Mouse (Mus musculus) hindbrain, embryonic 14.5 days (tissue): ENCODE data around the gene Gne. TPM values are rescaled to one million over a fixed set of nuclear protein-coding genes. Genes with fewer than 3 reads are reported as not detected.

Source experiments
- ATAC-seq: fragments of 200-750 bp; cut with Nextera tagmentation; 2 replicates; pipeline ENCODE4 v1.8.0; 2017; ENCODE audit warnings: moderate number of reproducible peaks, mild to moderate bottlenecking, moderate TSS enrichment, moderate library complexity; ENCODE audit not compliant: low FRiP score
- DNase-seq: peaks from one replicate; pipeline ENCODE4 v3.0.0-alpha.2; 2015; ENCODE audit warnings: low spot score
- H3K27ac ChIP-seq: fragments of 300-500 bp; sonication (generic); 2 replicates; pipeline ENCODE4 v1.5.1; 2014; ENCODE audit warnings: mild to moderate bottlenecking, moderate library complexity
- H3K27me3 ChIP-seq: fragments of 300-500 bp; sonication (generic); 2 replicates; pipeline ENCODE4 v1.6.1; 2014; ENCODE audit warnings: mild to moderate bottlenecking, low read length, mixed read lengths; ENCODE audit not compliant: control insufficient read depth, insufficient read depth
- H3K36me3 ChIP-seq: fragments of 300-500 bp; sonication (generic); replicated peaks from 2 replicates; pipeline ENCODE4 v1.6.1; 2014; ENCODE audit not compliant: control insufficient read depth, insufficient read depth
- H3K4me1 ChIP-seq: fragments of 300-500 bp; sonication (generic); replicated peaks from 2 replicates; pipeline ENCODE4 v1.6.1; 2014; ENCODE audit warnings: antibody characterized with exemption, low read length, mixed read lengths; ENCODE audit not compliant: control insufficient read depth, insufficient read depth
- H3K4me2 ChIP-seq: fragments of 300-500 bp; sonication (generic); replicated peaks from 2 replicates; pipeline ENCODE4 v1.6.1; 2014; ENCODE audit warnings: mild to moderate bottlenecking, moderate library complexity
- H3K4me3 ChIP-seq: fragments of 300-500 bp; sonication (generic); replicated peaks from 2 replicates; pipeline ENCODE4 v1.5.1; 2014; ENCODE audit warnings: mild to moderate bottlenecking, low read length
- H3K9ac ChIP-seq: fragments of 300-500 bp; sonication (generic); 2 replicates; pipeline ENCODE4 v1.6.1; 2014
- H3K9me3 ChIP-seq: fragments of 300-500 bp; sonication (generic); 2 replicates; pipeline ENCODE4 v1.6.1; 2016; ENCODE audit warnings: low read length; ENCODE audit not compliant: control insufficient read depth
- WGBS: fragments of 180-500 bp; shearing (Covaris S2); extraction: QIAGEN DNeasy Blood & Tissue Kit; methylation state at CpG from one replicate; pipeline ENCODE4 v1.1.7; 2014; 5-methylcytosine and 5-hydroxymethylcytosine counted together
- polyA plus RNA-seq: library from polyadenylated mRNA; unstranded; fragments of >200 nt; fragmentation: Nextera tagmentation; extraction: Ambion mirVana; gene quantifications from 2 replicates; pipeline ENCODE4 v1.2.1, GENCODE M21; 2014

The Gne gene
- polyA plus RNA-seq, 1 experiment from 2014 or later, result 32.1 TPM

- Histone ChIP-seq H3K4me3 (no peak overlapping the region), H3K9me3 (no peaks in the 10 kb centered on the region), H3K27me3 (no peaks in the 10 kb centered on the region), H3K4me1 (no peaks in the 10 kb centered on the region), H3K27ac (no peak overlapping the region), H3K36me3 (peaks cover 72% of the 10 kb centered on the region), H3K4me2 (no peak overlapping the region), H3K9ac (no peak overlapping the region)
- no peak for ATAC-seq
- WGBS, result 91% methylated on average over 5 of the region's 5 CpGs
- DNase-seq, result no peak
Observed at GRCm38 (mm10) chr4:44042429-44042828, 41.5 kb downstream of the Gne start.

GRCm38 (mm10) chr4:44040802-44041201 lies 43.2 kb downstream of the Gne start:
- Histone ChIP-seq H3K27me3 (no peaks in the 10 kb centered on the region), H3K9me3 (no peaks in the 10 kb centered on the region), H3K27ac (no peak overlapping the region), H3K4me1 (no peaks in the 10 kb centered on the region), H3K36me3 (peaks cover 79% of the 10 kb centered on the region), H3K4me2 (no peak overlapping the region), H3K9ac (no peak overlapping the region), H3K4me3 (no peak overlapping the region)
- DNase-seq (no peak), ATAC-seq (no peak)
- 93% methylated on average over 4 of the region's 4 CpGs for WGBS

DNA sequence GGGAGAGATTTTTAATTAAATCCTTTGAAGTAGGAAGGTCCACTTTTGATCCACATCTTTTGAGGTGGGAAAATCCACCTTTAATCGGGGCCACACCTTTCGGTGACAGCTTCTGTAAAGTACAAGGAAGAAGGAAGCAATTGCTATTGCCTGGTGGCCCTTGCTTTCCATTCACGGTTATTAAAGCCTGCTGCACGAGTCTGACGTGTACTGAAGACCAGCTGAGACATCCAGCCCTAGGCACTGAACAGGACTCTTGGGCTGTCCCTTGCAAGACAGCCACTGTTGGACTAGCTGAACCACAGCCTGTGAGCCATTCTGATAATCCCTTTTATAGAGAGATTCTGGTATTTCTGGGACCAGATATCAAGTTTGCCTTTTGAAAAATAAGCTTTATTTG lies 47.5 kb downstream of the Gne start:
- Histone ChIP-seq H3K9me3 (no peaks in the 10 kb centered on the region), H3K9ac (no peak overlapping the region), H3K27me3 (no peaks in the 10 kb centered on the region), H3K36me3 (peaks cover 90% of the 10 kb centered on the region), H3K4me1 (no peaks in the 10 kb centered on the region), H3K4me3 (no peak overlapping the region), H3K27ac (no peak overlapping the region), H3K4me2 (no peak overlapping the region)
- no peak for DNase-seq
- WGBS, result 71% methylated on average over 5 of the region's 5 CpGs
- no peak for ATAC-seq

- H3K4me1 ChIP-seq, result no peaks in the 10 kb centered on the region
- ATAC-seq (no peak), DNase-seq (no peak)
- H3K4me3 ChIP-seq, result no peak overlapping the region
- H3K27me3 ChIP-seq, result no peaks in the 10 kb centered on the region
- no peak overlapping the region for H3K27ac ChIP-seq
- peaks cover 99% of the 10 kb centered on the region for H3K36me3 ChIP-seq
- no peaks in the 10 kb centered on the region for H3K9me3 ChIP-seq
- WGBS, result 76% methylated on average over 5 of the region's 5 CpGs
- H3K4me2 ChIP-seq, result no peak overlapping the region
- no peak overlapping the region for H3K9ac ChIP-seq
Observed at GRCm38 (mm10) chr4:44031521-44031920, 52.5 kb downstream of the Gne start.

DNA sequence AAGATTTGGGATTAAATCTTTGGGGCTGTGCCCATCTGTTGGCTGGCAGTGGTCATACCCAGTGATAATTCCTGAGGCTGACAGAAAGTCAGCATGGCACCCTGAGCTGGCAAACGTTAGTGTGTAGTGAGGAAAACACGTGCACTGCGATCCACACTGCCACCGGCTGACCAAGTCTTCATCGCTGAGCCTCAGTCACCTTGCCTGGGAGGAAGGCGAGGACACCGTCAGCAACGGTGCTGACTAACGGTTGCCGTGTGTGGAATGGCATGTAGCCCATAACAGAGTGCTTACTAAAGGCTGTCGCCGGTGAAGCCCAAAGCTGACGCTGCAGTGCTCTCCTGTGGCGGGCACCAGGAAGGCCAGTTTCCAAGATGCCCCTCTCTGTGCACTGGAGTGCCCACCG lies 54.3 kb downstream of the Gne start:
- WGBS, result 90% methylated on average over 15 of the region's 15 CpGs
- H3K36me3 ChIP-seq, result peaks cover 99% of the 10 kb centered on the region

GRCm38 (mm10) chr4:44028303-44029135 lies 55.5 kb downstream of the Gne start:
- Histone ChIP-seq H3K9me3 (no peaks in the 10 kb centered on the region), H3K27ac (0 out of 2 replicates have a peak overlapping the region, but pooled peaks have one; percentile 22), H3K36me3 (peaks cover 99% of the 10 kb centered on the region), H3K4me1 (no peaks in the 10 kb centered on the region), H3K27me3 (no peaks in the 10 kb centered on the region), H3K9ac (no peak overlapping the region), H3K4me2 (no peak overlapping the region), H3K4me3 (no peak overlapping the region)
- ATAC-seq, result no peak
- no peak for DNase-seq
- 51% methylated on average over 16 of the region's 16 CpGs for whole genome bisulfite sequencing

More for the DNA sequence above, 54.3 kb downstream of the Gne start:
- Histone ChIP-seq H3K9me3 (no peaks in the 10 kb centered on the region), H3K4me3 (no peak overlapping the region), H3K4me1 (no peaks in the 10 kb centered on the region), H3K9ac (no peak overlapping the region), H3K27ac (no peak overlapping the region), H3K27me3 (no peaks in the 10 kb centered on the region), H3K4me2 (no peak overlapping the region)
- ATAC-seq (no peak), DNase-seq (no peak)

DNA sequence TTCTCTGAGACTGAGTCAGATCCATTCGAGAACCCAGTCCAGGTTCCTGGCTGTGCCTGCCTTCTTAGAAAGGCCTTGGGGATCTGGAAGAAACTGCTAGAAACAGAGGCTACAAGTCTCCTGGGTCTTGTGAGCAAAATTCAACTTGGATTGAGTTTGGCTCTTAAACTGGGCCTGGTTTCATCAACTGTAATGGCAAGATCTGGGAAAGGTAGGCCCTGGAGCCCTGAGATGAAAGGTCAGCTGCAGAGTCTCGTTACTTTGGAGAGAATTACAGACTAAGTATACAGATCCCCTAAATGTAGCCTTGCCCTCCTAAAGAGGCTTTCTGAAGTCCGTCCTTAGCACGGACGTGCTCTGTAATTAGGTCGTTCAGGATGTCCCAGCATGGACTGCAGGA lies 58.4 kb downstream of the Gne start:
- H3K9me3 ChIP-seq, result no peaks in the 10 kb centered on the region
- DNase-seq (no peak), ATAC-seq (no peak)
- H3K9ac ChIP-seq, result no peak overlapping the region
- no peak overlapping the region for H3K4me2 ChIP-seq
- H3K36me3 ChIP-seq, result peaks cover 100% of the 10 kb centered on the region
- WGBS, result 94% methylated on average over 6 of the region's 6 CpGs
- H3K27ac ChIP-seq, result no peak overlapping the region
- no peaks in the 10 kb centered on the region for H3K4me1 ChIP-seq
- H3K4me3 ChIP-seq, result no peak overlapping the region
- no peaks in the 10 kb centered on the region for H3K27me3 ChIP-seq

DNA sequence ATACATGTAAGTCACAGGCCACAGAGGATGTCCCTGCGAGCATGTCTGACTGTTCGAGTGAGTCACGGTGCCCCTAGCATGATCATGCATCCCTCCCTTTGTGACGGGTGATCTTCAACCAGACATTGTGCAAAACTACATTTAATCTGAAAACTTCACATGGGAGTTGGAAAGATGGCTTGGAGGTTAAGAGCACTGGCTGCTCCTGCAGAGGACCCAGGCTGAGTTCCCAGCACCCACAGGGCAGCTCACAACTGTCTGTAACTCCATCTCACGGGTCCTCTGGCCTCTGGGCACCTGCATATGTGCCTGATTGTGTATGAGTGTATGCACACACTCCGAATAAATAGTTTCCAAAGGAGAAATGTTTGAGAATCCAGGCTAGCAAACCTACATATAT lies 59.7 kb downstream of the Gne start:
- no peak overlapping the region for H3K27ac ChIP-seq
- no peak overlapping the region for H3K4me3 ChIP-seq
- H3K36me3 ChIP-seq, result peaks cover 100% of the 10 kb centered on the region
- ATAC-seq (no peak), DNase-seq (no peak)
- H3K9ac ChIP-seq, result no peak overlapping the region
- H3K4me2 ChIP-seq, result no peak overlapping the region
- no peaks in the 10 kb centered on the region for H3K4me1 ChIP-seq
- no peaks in the 10 kb centered on the region for H3K9me3 ChIP-seq
- no peaks in the 10 kb centered on the region for H3K27me3 ChIP-seq
- 98% methylated on average over 6 of the region's 6 CpGs for WGBS

DNA sequence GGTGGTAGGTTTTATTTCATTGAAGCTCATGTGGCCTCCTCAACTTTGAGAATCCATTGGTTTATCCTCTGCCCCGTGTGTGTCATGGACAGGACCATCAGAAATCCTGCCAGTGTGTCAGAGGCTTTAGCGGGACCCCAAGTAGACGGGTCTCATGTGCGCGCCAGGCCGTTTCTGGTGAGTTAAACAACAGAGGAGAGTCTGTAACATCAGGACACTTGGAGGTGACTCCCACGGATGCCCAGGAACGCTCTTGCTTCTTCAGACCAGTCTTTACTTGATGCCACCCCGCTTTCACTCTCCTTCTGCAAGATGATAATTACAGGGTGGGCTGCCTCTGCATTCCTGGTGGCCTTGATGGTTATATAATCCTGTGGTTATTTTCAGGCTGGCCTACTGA lies 60.3 kb downstream of the Gne start:
- Histone ChIP-seq H3K27ac (no peak overlapping the region), H3K4me2 (no peak overlapping the region), H3K9ac (no peak overlapping the region), H3K9me3 (no peaks in the 10 kb centered on the region), H3K4me1 (no peaks in the 10 kb centered on the region), H3K36me3 (peaks cover 100% of the 10 kb centered on the region), H3K4me3 (no peak overlapping the region), H3K27me3 (no peaks in the 10 kb centered on the region)
- ATAC-seq, result no peak
- WGBS, result 97% methylated on average over 9 of the region's 9 CpGs
- DNase-seq, result no peak
